Mouse (Mus musculus) thymus, postnatal 0 days (tissue): ENCODE results near the gene Dcaf11. TPM values are rescaled to one million over a fixed set of nuclear protein-coding genes. Genes with fewer than 3 reads are reported as not detected.

Experiments used
- DNase-seq: peaks from one replicate; pipeline ENCODE4 v3.0.0-alpha.2; 2015; ENCODE audit warnings: low spot score
- polyA plus RNA-seq: library from polyadenylated mRNA; unstranded; fragments of >200 nt; fragmentation: Nextera tagmentation; extraction: Ambion mirVana; gene quantifications from 2 replicates; pipeline ENCODE4 v1.2.1, GENCODE M21; 2015

The Dcaf11 gene
- polyA plus RNA-seq, 1 experiment from 2014 or later, result 55.9 TPM

DNA sequence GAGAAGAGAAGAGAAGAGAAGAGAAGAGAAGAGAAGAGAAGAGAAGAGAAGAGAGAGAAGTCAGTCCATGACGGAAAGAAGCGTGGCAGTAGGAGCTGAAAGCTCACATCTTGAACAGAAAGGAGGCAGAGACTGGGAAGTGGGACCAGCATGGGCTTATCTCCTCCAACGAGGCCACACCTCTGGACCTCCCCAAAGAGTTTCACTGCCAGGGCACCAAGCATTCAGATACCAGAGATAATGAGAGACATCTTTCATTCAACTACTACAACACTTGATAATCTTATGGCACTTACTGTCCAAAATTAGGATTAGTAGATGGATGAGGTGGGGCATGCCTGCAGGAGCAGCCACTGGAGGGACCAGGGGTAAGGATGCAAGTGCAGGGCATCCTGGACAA, 4.0 kb upstream of the Dcaf11 start:
- DNase-seq, result no peak

DNA sequence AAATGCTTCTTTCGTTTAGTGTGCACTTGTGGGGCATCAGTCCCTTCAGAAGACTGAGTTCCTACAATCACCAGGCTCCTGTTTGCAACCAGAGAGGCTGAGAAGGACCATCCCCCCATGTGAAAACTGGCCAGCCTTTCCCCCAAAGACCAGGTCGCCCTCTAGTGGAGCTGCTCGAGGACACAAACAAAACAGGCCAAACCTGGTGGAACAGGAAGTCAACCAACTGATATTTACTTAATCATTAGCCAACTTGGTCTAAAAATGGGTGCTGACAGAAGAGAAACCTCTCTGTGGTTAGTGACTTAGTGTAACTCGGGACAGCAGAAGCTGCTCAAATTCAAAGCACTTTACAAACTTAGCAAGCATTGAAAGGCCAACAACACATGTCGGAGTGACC, 2.8 kb upstream of the Dcaf11 start:
- peak; percentile 49 for DNase-seq

DNA sequence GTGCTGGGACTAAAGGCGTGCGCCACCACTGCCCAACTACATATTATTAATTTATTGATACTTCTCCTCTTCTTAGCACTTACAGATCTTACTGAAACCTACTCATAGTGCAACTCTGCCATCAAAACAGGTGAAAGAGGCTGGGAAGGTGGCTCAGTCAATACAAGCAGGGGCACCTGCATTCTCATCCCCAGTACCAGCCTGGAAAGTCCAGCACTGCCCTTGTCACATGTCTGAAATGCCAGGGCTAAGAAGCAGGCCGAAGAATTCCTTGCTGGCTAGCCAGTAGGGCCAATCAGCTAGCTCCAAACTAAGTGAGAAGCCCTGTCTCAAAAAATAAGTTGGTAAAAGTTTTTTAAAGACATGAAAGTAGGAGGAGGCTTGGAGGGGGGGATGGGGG, 2.2 kb upstream of the Dcaf11 start:
- no peak for DNase-seq

DNA sequence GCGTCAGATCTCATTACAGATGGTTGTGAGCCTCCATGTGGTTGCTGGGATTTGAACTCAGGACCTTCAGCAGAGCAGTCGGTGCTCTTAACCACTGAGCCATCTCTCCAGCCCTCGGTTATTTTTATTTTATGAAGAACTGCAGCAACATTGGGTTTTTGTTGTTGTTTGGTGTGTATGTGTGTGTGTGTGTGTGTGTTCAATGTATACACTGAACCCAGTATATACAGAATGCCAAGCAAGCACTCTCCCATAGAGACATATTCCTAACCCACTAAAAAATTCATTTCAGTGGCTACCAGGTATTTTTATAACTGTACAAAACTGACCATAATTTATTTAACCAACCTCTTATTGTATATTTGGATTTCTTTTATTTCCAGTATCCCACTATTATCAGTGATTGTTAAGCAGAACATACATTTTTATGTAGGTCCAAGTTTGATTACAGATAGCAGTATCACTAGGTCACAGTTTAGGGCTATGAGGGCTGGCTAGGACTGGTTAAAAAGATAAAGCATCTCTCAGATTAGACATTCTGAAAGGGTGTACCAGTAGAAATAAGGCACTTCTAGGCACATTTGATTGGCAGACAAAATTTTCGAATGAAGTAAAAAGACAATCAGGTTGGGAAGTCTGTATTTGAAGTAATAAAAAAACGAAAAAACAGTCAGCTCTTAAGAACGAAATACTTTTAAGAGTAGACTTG, 912 bp upstream of the Dcaf11 start:
- DNase-seq, result no peak

DNA sequence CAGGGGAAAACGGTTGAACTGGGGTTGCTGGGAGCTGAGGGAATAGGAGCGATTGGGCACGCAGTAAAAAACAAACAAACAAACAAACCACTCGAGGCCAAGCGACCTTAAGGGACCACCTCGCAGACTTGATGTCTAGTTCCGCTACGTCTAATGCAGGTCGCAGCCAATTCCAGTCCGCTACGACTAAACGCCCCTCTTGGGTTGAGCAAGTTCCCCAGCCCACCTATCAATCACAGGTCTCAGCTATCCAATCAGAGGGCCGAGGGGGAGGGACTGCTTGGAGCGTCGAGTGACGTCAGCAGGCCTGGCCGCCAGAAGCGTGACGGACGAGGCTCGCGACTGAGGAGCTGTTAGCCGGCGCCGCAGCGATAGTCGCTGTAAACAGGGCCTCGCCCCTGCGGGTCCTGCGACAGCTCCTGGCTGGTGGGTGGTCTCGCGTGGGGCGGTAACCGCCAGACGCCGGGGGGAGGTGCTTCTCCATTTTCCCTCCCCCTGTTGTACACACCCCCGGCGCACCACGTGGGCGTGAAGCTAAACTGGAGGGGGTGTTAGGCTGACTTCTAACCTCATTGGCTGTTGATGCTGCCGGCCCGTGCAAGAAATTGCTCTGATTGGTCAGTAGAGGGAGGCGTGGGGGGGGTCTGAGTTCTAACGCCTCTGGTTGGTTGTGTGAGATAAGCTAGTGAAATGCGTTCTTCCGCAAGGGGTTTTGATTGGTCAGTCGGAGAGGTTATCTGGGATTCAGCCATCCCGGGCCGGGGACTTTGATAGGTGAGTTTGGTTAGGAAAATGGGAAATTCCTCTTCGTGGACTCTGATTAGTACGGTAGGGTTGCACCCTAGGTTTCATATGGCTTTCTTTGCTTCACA, 632 bp downstream of the Dcaf11 start, which contains the start of gene A730061H03Rik:
A730061H03Rik (minus strand) TSS at position 205 of the 872 bp plus-strand sequence.
- peak; percentile 99 for DNase-seq

DNA sequence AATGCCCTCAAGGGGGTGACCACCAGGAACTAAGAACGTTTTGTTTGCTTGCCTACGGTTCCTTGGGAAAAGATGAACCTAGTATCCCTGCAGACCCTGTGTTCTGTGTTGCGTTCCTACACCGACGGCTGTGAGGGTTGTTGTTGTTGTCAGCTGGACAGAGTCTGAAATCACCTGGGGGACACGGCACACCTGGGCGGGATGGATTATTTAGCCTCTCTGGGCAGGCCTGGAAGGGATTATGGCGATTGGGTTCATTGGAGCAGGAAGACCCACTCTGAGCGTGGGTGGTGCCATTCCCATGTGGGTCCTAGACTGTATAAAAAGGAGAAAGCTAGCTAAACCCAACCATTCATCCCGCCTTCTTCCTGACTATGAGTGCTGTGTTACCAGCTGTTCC, 2.1 kb downstream of the Dcaf11 start:
- no peak for DNase-seq

DNA sequence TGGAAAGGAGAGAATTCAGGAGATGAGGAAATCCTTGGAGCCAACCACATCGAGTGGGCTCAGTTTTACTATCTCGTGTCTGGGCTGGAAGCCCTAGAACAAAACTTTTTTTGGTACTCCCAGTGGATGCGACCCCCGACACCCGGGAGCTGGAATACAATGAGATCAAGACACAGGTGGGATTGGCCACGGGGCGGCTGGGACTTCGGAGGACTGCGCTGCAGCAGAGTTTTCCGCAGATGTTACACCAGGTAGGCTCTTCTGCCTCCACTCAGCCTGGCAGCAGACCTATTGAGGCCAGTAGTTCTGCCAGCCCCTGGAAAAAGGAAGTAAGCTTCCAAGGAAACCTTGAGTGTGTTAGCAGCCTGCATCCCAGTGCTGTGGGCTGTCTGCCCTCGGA, 3.4 kb downstream of the Dcaf11 start:
- no peak for DNase-seq

DNA sequence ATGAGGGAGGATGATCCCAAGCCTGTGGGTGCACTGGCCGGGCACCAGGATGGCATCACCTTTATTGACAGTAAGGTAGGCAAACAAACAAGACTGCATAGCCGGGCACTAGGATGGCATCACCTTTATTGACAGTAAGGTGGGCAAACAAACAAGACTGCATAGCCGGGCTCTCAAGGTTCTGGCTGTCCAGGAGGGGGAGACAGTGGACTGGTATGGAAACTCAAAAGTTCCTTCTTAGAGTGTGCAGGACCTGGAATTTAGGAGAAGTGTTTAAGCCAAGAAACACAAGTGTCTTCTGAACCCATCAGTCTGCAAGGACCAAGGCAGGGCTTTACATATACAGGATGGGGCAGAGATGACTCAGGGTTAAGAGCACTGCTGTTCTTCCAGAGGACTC, 5.9 kb downstream of the Dcaf11 start:
- DNase-seq, result no peak

DNA sequence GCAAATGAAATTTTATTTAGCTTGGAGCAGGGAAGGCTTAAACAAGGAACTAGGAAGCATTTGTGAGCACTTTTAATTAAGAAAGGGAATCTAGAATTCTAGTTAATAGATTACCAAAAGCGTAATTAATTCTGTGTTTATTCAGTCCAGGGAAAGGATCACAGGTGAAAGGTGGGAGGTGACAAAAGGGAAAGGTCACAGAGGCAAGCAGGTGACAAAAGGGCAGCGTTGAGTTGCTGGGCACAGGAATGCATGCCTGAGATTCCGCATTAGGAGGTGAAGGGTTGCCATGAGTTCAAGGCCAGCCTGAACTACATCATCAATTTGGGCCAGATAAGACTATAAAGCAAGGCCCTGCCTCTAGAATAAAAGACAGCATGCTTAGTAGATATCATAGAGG, 7.7 kb downstream of the Dcaf11 start:
- DNase-seq, result no peak

DNA sequence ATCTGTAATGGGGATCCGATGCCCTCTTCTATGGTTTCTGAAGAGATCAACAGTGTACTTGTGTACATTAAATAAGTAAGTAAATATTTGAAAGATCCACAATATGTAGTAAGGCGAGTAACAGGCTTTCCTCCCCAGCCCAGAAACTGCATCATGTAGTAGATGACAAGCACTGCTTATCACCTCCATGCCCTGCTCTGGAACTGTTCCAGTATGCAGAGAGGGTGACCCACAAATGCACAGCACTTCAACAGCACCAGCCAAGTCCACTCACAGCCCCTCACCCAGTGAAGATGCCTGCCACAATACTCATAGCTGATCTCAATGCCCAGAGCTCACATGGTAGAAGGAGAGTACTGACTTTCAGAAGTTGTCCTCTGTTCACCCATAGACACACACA, 10.8 kb downstream of the Dcaf11 start:
- no peak for DNase-seq

DNA sequence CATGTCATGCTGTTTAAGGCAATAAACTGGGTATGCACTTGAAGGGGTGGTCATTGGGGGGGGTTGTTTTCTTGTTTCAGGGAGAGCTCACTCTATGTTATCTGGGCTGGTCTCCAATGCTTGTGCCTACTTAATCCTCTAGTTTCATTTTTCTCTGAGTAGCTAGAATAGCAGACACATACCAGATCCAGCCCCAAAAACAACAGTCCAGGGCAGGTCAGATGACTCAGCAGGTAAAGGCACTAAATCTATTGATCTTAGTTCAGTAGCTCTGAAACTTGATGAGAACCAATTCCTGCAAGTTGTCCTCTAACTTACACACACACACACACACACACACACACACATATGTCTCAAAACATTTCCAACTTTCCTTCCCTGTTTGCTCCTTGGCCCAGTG, 12.0 kb downstream of the Dcaf11 start:
- no peak for DNase-seq

DNA sequence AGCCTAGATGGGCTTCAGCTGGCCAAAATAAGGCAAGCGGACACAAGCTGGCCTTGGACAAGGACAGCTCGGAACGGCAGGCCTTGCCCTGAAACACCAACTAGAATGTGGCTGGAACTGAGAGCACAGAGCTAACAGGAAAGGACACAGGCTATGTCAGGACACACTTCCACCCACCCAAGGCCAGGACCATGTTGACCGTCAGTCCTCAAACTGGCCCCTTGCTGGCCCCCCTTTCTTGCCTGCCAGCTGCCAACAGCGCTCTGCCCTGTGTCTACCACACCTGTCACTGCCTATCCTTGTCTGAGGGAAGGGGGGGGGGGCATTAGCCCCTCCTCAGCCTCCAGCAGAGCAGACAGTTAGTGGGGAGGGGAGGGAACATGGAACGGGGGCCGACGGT, 15.5 kb downstream of the Dcaf11 start, which contains the start of gene Fitm1:
Fitm1 (plus strand) TSS at position 316 of the 400 bp plus-strand sequence.
- no peak for DNase-seq

DNA sequence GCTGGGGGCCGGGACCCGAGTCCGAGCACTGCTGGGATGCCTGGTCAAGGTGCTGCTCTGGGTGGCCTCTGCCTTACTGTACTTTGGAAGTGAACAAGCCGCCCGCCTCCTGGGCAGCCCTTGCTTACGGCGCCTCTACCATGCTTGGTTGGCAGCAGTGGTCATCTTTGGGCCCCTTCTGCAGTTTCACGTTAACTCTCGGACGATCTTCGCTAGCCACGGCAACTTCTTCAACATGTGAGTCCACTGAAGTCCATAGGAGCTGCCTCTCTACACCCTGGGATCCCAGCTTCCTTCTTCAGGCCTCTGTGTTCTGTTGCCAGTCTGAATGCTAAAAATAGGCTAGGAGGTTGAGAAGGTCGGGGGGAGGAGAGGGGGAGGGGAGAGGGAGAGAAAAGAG, 15.9 kb downstream of the Dcaf11 start:
- no peak for DNase-seq

DNA sequence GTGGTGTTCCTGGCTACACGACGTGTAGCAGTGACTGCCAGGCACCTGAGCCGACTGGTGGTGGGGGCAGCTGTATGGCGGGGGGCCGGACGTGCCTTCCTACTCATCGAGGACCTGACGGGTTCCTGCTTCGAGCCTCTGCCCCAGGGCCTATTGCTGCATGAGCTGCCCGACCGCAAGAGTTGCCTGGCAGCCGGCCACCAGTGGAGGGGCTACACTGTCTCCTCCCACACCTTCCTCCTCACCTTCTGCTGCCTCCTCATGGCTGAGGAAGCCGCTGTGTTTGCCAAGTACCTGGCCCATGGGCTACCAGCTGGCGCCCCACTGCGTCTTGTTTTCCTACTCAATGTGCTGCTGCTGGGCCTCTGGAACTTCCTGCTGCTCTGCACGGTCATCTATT, 16.6 kb downstream of the Dcaf11 start:
- DNase-seq, result no peak

DNA sequence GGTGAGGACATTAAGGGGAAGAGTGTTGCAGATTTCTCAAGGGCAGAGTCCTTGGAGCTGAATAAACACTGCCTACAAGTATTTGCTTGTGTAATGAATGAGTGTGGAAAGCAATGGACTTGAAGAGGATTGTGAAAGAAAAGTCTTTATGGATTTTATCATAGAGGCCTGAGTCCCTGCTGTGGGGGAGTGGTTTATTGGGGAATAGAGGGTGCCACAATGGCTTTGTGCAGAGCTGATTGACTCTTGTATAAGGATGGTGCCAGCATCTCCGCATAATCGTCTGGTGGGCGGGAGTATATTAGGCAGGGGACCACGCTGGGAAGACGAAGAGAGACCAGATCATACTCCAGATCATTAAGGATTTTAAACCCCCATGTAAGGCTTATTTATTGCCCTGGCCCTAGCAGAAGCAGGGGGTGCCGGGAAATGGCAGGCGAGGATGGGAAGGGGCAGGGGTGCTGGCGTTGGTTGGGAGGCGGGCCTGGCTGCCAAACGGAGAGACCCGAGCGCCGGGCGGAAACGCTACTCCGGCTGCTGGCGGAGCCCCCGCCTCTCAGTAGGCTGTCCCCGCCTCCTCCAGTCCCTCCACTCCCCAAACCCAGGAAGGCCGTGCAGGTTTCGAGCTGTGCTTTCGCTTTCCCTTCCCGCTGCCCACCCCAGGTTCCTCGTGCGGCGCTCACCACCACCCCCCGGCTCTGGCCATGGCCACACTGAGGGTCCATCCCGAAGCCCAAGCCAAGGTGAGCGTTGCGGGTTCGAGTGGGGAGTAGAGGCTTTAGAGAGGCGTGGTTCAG, 18.3 kb downstream of the Dcaf11 start, which contains the start of gene Psme1:
Psme1 (plus strand) TSS at position 253 of the 797 bp plus-strand sequence.
- DNase-seq, result peak; percentile 89

DNA sequence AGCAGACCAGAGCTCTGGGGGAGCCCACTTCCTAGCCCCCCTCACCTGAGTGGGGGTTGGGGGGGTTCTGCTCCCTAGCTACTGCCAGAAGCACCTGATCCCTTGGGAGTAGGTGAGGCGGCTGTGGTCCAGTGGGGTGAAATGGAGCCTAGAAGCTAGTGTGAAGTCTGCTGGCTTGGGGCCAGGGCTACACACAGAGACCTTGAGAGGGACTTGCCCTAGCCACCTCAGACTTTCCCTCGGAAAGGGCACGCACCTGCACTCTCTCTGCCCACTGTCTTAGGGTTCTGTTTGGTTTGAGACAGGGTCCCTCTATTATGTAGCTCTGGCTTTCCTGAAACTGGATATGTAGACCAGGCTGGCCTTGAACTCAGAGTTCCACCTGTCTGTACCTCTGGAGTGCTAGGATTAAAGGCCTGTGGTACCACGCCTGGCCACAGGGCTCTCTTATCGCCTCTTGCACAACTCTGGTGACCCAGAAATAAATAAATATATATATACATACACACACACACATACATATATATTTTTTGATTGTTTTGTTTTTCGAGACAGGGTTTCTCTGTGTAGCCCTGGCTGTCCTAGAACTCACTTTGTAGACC, 19.0 kb downstream of the Dcaf11 start:
- peak; percentile 19 for DNase-seq

DNA sequence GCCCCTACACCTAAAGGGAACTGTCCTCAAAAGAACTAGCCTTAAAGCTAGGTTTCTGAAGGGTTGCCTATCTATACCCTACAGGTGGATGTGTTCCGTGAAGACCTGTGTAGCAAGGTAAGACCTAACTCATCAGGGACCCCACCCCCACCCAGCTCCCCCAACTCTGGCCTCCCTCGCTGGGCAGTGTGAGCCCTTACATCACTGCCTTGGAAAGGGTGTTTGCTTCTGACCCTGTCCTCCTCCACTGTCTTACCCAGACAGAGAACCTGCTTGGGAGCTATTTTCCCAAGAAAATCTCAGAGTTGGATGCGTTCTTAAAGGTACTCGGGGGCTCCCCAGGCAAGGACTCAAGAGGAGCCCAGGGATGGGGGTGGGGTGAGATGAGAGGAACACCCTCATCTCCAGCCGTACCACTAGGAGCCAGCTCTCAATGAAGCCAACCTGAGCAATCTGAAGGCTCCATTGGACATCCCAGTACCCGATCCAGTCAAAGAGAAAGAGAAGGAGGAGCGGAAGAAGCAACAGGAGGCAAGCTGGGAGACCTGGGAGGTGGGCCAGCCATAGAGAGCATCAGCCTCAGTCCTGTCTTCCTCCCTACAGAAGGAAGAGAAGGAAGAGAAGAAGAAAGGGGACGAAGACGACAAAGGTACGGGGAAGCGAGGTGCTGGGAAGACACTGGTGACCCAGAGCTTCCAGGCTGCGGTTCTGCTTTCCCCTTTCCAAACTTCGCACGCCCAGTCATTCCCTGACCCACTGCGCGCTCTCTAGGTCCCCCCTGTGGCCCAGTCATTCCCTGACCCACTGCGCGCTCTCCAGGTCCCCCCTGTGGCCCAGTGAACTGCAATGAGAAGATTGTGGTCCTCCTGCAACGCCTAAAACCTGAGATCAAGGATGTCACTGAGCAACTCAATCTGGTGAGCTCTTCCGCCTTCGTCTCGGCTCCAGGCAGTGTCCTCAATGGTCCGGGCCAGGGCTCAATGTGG, 20.0 kb downstream of the Dcaf11 start:
- no peak for DNase-seq

DNA sequence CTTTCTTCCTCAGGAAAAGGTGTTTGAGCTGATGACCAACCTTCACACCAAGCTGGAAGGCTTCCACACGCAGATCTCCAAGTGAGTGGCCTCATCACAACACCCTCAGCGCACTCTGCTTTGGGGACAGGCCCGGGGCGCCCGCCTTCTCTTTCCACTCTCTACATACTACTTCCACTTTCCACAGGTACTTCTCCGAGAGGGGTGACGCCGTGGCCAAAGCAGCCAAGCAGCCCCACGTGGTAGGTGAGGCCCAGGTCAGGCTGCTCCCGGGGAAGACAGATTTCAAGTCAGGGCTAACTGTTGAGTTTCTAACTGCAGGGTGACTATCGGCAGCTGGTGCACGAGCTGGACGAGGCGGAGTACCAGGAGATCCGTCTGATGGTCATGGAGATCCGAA, 20.9 kb downstream of the Dcaf11 start:
- DNase-seq, result no peak

DNA sequence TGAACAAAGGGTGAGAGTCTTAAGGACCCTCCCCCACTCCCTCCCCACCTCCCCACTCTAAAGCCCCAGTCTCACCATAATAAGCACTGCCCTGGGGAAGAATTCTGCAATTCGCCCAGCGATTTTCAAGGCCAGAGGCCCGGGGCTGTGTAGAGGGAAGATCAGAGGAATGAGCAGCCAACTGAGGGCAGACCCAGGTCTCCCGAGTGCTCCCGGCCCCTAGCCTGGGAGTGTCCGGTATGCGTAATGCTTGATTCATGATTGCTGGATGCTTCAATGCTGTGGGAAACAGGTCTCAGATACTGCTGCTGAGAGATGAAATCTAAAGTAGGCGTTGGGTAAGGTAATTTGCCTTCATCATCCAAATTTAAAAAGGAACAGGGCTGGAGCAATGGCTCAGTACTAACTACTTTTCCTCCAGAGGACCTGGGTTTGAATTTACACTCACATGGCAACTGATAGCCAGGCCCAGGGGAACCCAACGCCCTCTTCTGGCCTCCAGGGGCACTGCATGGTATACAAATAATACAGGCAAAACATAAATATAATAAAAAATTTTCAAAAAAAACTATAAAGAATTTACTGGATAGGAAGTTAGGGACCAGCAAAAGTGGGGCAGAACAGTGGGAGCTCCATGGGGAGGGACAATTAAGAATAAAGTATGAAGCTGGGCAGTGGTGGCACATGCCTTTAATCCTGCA, 22.3 kb downstream of the Dcaf11 start:
- DNase-seq, result no peak
